Mouse (Mus musculus) heart, postnatal 0 days (tissue): ENCODE results near the gene Gfi1b. TPM values are rescaled to one million over a fixed set of nuclear protein-coding genes. Genes with fewer than 3 reads are reported as not detected.
A peak's percentile ranks its signal among the peaks of the same experiment; 100 is the strongest.

Experiments used
- ATAC-seq: fragments of 200-750 bp; cut with Nextera tagmentation; 2 replicates; pipeline ENCODE4 v1.8.0; 2017; ENCODE audit warnings: low read depth, moderate number of reproducible peaks, moderate library complexity; ENCODE audit not compliant: insufficient read depth
- DNase-seq: peaks from one replicate; pipeline ENCODE4 v3.0.0-alpha.2; 2016; ENCODE audit warnings: low spot score
- H3K27ac ChIP-seq: fragments of 300-500 bp; sonication (generic); 2 replicates; pipeline ENCODE4 v1.5.1; 2014; ENCODE audit warnings: low read depth, mild to moderate bottlenecking
- H3K27me3 ChIP-seq: fragments of 300-500 bp; sonication (generic); 2 replicates; pipeline ENCODE4 v1.6.1; 2014; ENCODE audit warnings: low read length, mixed read lengths; ENCODE audit not compliant: control insufficient read depth, insufficient read depth
- H3K36me3 ChIP-seq: fragments of 300-500 bp; sonication (generic); replicated peaks from 2 replicates; pipeline ENCODE4 v1.6.1; 2014; ENCODE audit warnings: low read length, mixed read lengths; ENCODE audit not compliant: control insufficient read depth, insufficient read depth
- H3K4me1 ChIP-seq: fragments of 300-500 bp; sonication (generic); 2 replicates; pipeline ENCODE4 v1.6.1; 2014; ENCODE audit warnings: antibody characterized with exemption; ENCODE audit not compliant: control insufficient read depth, insufficient read depth
- H3K4me2 ChIP-seq: fragments of 300-500 bp; sonication (generic); 2 replicates; pipeline ENCODE4 v1.6.1; 2014; ENCODE audit warnings: low read depth, mild to moderate bottlenecking, low read length, moderate library complexity
- H3K4me3 ChIP-seq: fragments of 300-500 bp; sonication (generic); 2 replicates; pipeline ENCODE4 v1.5.1; 2014; ENCODE audit warnings: low read depth, low read length
- H3K9ac ChIP-seq: fragments of 300-500 bp; sonication (generic); replicated peaks from 2 replicates; pipeline ENCODE4 v1.6.1; 2014; ENCODE audit warnings: low read depth, low read length, mixed read lengths
- H3K9me3 ChIP-seq: fragments of 300-500 bp; sonication (generic); replicated peaks from 2 replicates; pipeline ENCODE4 v1.6.1; 2016; ENCODE audit warnings: low read length; ENCODE audit not compliant: control insufficient read depth
- CTCF ChIP-seq: IDR thresholded peaks from 2 replicates; pipeline ENCODE4 v1.5.1; 2016; ENCODE audit warnings: antibody characterized with exemption, control low read depth, low read depth
- EP300 ChIP-seq: IDR thresholded peaks from 2 replicates; pipeline ENCODE4 v1.6.1; 2016; ENCODE audit warnings: antibody characterized with exemption, low read depth
- WGBS: fragments of 180-500 bp; shearing (Covaris S2); extraction: QIAGEN DNeasy Blood & Tissue Kit; methylation state at CpG from one replicate; pipeline ENCODE4 v1.1.7; 2014; 5-methylcytosine and 5-hydroxymethylcytosine counted together
- polyA plus RNA-seq: library from polyadenylated mRNA; unstranded; fragments of >200 nt; fragmentation: Nextera tagmentation; extraction: Ambion mirVana; gene quantifications from 2 replicates; pipeline ENCODE4 v1.2.1, GENCODE M21; 2015
- total RNA-seq: library from RNA; depleted of rRNA; stranded (reverse); fragments of >200 nt; gene quantifications from 2 replicates; pipeline ENCODE4 v1.2.3, GENCODE M21; 2014; ENCODE audit warnings: low replicate concordance; rRNA removed

Gfi1b gene
- total RNA-seq (not detected in 2 replicates), polyA plus RNA-seq (0.23 TPM in 1 of 2 replicates, not detected in the other)

GRCm38 (mm10) chr2:28621664-28622171 is at the start of gene Gfi1b:
Gene Gfi1b, minus strand, starts transcription at chr2:28621982.
- H3K4me2 ChIP-seq = no peak within 1 kb of the TSS
- TF ChIP-seq CTCF (no peak), EP300 (no peak)
- no peaks in the 10 kb centered on the region for H3K4me1 ChIP-seq
- no peaks in the 10 kb centered on the region for H3K9me3 ChIP-seq
- H3K27ac ChIP-seq = no peak within 1 kb of the TSS
- peaks cover 32% of the 10 kb centered on the region for H3K27me3 ChIP-seq
- H3K9ac ChIP-seq = no peak within 1 kb of the TSS
- 5% methylated on average over 16 of the region's 16 CpGs for WGBS
- DNase-seq = no peak
- no peaks in the 10 kb centered on the region for H3K36me3 ChIP-seq
- no peak within 1 kb of the TSS for H3K4me3 ChIP-seq
- peak; percentile 33; the same call in 1 of the 2 replicates for ATAC-seq

- WGBS = 76% methylated on average over 2 of the region's 2 CpGs
- Histone ChIP-seq H3K27ac (no peak overlapping the region), H3K36me3 (peaks cover 92% of the 10 kb centered on the region), H3K4me3 (no peak overlapping the region), H3K27me3 (no peaks in the 10 kb centered on the region), H3K4me1 (no peaks in the 10 kb centered on the region), H3K4me2 (no peak overlapping the region), H3K9ac (no peak overlapping the region), H3K9me3 (no peaks in the 10 kb centered on the region)
- no peak for DNase-seq
- TF ChIP-seq EP300 (no peak), CTCF (no peak)
- no peak for ATAC-seq
Measured at GRCm38 (mm10) chr2:28671438-28671837, 49.7 kb upstream of the Gfi1b start.

- H3K9me3 ChIP-seq = no peaks in the 10 kb centered on the region
- H3K4me2 ChIP-seq = no peak overlapping the region
- no peaks in the 10 kb centered on the region for H3K27me3 ChIP-seq
- H3K36me3 ChIP-seq = peaks cover 89% of the 10 kb centered on the region
- no peak overlapping the region for H3K4me3 ChIP-seq
- TF ChIP-seq EP300 (no peak), CTCF (no peak)
- WGBS = 89% methylated on average over 3 of the region's 3 CpGs
- no peak overlapping the region for H3K9ac ChIP-seq
- H3K4me1 ChIP-seq = no peaks in the 10 kb centered on the region
- ATAC-seq (no peak), DNase-seq (no peak)
- no peak overlapping the region for H3K27ac ChIP-seq
Measured at GRCm38 (mm10) chr2:28665818-28666217, 44.0 kb upstream of the Gfi1b start.

- ATAC-seq (no peak), DNase-seq (no peak)
- no peaks in the 10 kb centered on the region for H3K4me1 ChIP-seq
- H3K4me2 ChIP-seq = no peak overlapping the region
- no peak overlapping the region for H3K4me3 ChIP-seq
- no peaks in the 10 kb centered on the region for H3K9me3 ChIP-seq
- H3K9ac ChIP-seq = no peak overlapping the region
- H3K36me3 ChIP-seq = peaks cover 90% of the 10 kb centered on the region
- WGBS = 92% methylated on average over 3 of the region's 3 CpGs
- TF ChIP-seq CTCF (no peak), EP300 (no peak)
- no peaks in the 10 kb centered on the region for H3K27me3 ChIP-seq
- H3K27ac ChIP-seq = no peak overlapping the region
Measured at GRCm38 (mm10) chr2:28662891-28663290, 41.1 kb upstream of the Gfi1b start.

- no peak overlapping the region for H3K4me2 ChIP-seq
- no peak overlapping the region for H3K4me3 ChIP-seq
- no peaks in the 10 kb centered on the region for H3K9me3 ChIP-seq
- no peak for TF ChIP-seq CTCF
- TF ChIP-seq EP300 = no peak
- no peak overlapping the region for H3K9ac ChIP-seq
- no peak for DNase-seq
- ATAC-seq = no peak
- H3K27ac ChIP-seq = no peak overlapping the region
- no peaks in the 10 kb centered on the region for H3K27me3 ChIP-seq
- H3K4me1 ChIP-seq = no peaks in the 10 kb centered on the region
- WGBS = 78% methylated on average over 8 of the region's 8 CpGs
- peaks cover 40% of the 10 kb centered on the region for H3K36me3 ChIP-seq
Measured at GRCm38 (mm10) chr2:28656216-28656615, 34.4 kb upstream of the Gfi1b start.

- DNase-seq = no peak
- whole genome bisulfite sequencing = 56% methylated on average over 2 of the region's 2 CpGs
Measured at GRCm38 (mm10) chr2:28654295-28654694, 32.5 kb upstream of the Gfi1b start.

More at GRCm38 (mm10) chr2:28654295-28654694, 32.5 kb upstream of the Gfi1b start:
- Histone ChIP-seq H3K9ac (no peak overlapping the region), H3K9me3 (no peaks in the 10 kb centered on the region), H3K4me3 (no peak overlapping the region), H3K4me2 (no peak overlapping the region), H3K4me1 (no peaks in the 10 kb centered on the region), H3K27ac (no peak overlapping the region), H3K27me3 (no peaks in the 10 kb centered on the region), H3K36me3 (peaks cover 23% of the 10 kb centered on the region)
- no peak for ATAC-seq
- TF ChIP-seq CTCF (peak; percentile 25), EP300 (no peak)
